Mouse (Mus musculus) lung, adult 2 months (tissue): Measurements from ENCODE around the gene Snx9.

ENCODE experiments used
- CTCF ChIP-seq: fragments of 200-500 bp; IDR thresholded peaks from 2 replicates; pipeline ENCODE4 v1.5.1; 2011; ENCODE audit warnings: mild to moderate bottlenecking, low read length, control low read depth; ENCODE audit not compliant: insufficient read depth
- POLR2A ChIP-seq: fragments of 200-500 bp; IDR thresholded peaks from 2 replicates; pipeline ENCODE4 v1.6.1; 2011; ENCODE audit warnings: low read depth, mild to moderate bottlenecking, control low read depth, low read length, borderline replicate concordance; ENCODE audit errors: extremely low read depth

GRCm38 (mm10) chr17:5846101-5846500 is 5.0 kb downstream of the Snx9 start:
- TF ChIP-seq CTCF (no peak), POLR2A (no peak)
